Mouse (Mus musculus) thymus, adult 2 months (tissue): Measurements from ENCODE around the gene Sobp. TPM values are rescaled to one million over a fixed set of nuclear protein-coding genes. Genes with fewer than 3 reads are reported as not detected.

Experiments
- DNase-seq: peaks from one replicate; pipeline ENCODE4 v3.0.0; 2021
- H3K27ac ChIP-seq: fragments of 200-500 bp; 2 replicates; pipeline ENCODE4 v1.5.1; 2012; ENCODE audit warnings: low read length, control low read depth; ENCODE audit not compliant: control insufficient read depth, insufficient read depth
- H3K27me3 ChIP-seq: fragments of 200-500 bp; 2 replicates; pipeline ENCODE4 v1.6.1; 2012; ENCODE audit warnings: mild to moderate bottlenecking, low read length, moderate library complexity, mixed read lengths; ENCODE audit not compliant: control insufficient read depth, insufficient read depth
- H3K36me3 ChIP-seq: fragments of 200-500 bp; 2 replicates; pipeline ENCODE4 v1.6.1; 2012; ENCODE audit warnings: mild to moderate bottlenecking, low read length, moderate library complexity; ENCODE audit not compliant: control insufficient read depth, insufficient read depth
- H3K4me1 ChIP-seq: fragments of 200-500 bp; replicated peaks from 2 replicates; pipeline ENCODE4 v1.6.1; 2012; ENCODE audit warnings: low read length; ENCODE audit not compliant: control insufficient read depth, insufficient read depth
- H3K4me3 ChIP-seq: fragments of 200-500 bp; 2 replicates; pipeline ENCODE4 v1.5.1; 2012; ENCODE audit warnings: mild to moderate bottlenecking, low read length, control low read depth, moderate library complexity; ENCODE audit not compliant: control insufficient read depth, insufficient read depth
- CTCF ChIP-seq: fragments of 200-500 bp; IDR thresholded peaks from 2 replicates; pipeline ENCODE4 v1.5.1; 2012; ENCODE audit warnings: mild to moderate bottlenecking, control low read depth, low read length, moderate library complexity, borderline replicate concordance; ENCODE audit not compliant: control insufficient read depth, poor library complexity, insufficient read depth; ENCODE audit errors: extremely low read depth
- POLR2A ChIP-seq: fragments of 200-500 bp; IDR thresholded peaks from 2 replicates; pipeline ENCODE4 v1.6.1; 2012; ENCODE audit warnings: mild to moderate bottlenecking, low read length, control low read depth, moderate library complexity; ENCODE audit not compliant: control insufficient read depth, poor library complexity, insufficient read depth; ENCODE audit errors: extremely low read depth
- WGBS: fragments of 180-500 bp; shearing (Covaris S2); methylation state at CpG from one replicate; pipeline ENCODE4 v1.1.7; 2018; 5-methylcytosine and 5-hydroxymethylcytosine counted together
- polyA plus RNA-seq: library from polyadenylated mRNA; depleted of rRNA; stranded (reverse); fragments of >200 nt; gene quantifications from 2 replicates; pipeline ENCODE4 v1.2.3, GENCODE M21; 2012

Sobp gene
- polyA plus RNA-seq, 1 experiment = 0.40 TPM

- 97% methylated on average over 2 of the region's 2 CpGs for WGBS
- Histone ChIP-seq H3K4me3 (no peak overlapping the region), H3K27me3 (no peaks in the 10 kb centered on the region), H3K36me3 (no peaks in the 10 kb centered on the region), H3K27ac (no peak overlapping the region), H3K4me1 (no peaks in the 10 kb centered on the region)
- DNase-seq = no peak
- TF ChIP-seq CTCF (no peak), POLR2A (no peak)
These were observed 118.9 kb downstream of the Sobp start for GRCm38 (mm10) chr10:43055405-43055804.

GRCm38 (mm10) chr10:43054776-43055175 is 119.6 kb downstream of the Sobp start:
- no peaks in the 10 kb centered on the region for H3K36me3 ChIP-seq
- no peak overlapping the region for H3K27ac ChIP-seq
- DNase-seq = no peak
- H3K4me3 ChIP-seq = no peak overlapping the region
- 81% methylated on average over 8 of the region's 8 CpGs for WGBS
- no peak for TF ChIP-seq CTCF
- no peak for TF ChIP-seq POLR2A
- no peaks in the 10 kb centered on the region for H3K4me1 ChIP-seq
- no peaks in the 10 kb centered on the region for H3K27me3 ChIP-seq

GRCm38 (mm10) chr10:43053861-43054560 is 120.3 kb downstream of the Sobp start:
- H3K27ac ChIP-seq = no peak overlapping the region
- H3K27me3 ChIP-seq = no peaks in the 10 kb centered on the region
- no peak for TF ChIP-seq CTCF
- TF ChIP-seq POLR2A = no peak
- H3K36me3 ChIP-seq = no peaks in the 10 kb centered on the region
- H3K4me3 ChIP-seq = no peak overlapping the region
- DNase-seq = no peak
- H3K4me1 ChIP-seq = no peaks in the 10 kb centered on the region
- WGBS = 86% methylated on average over 10 of the region's 10 CpGs

- DNase-seq = no peak
- H3K27me3 ChIP-seq = no peaks in the 10 kb centered on the region
- no peak overlapping the region for H3K27ac ChIP-seq
- TF ChIP-seq POLR2A (no peak), CTCF (no peak)
- no peaks in the 10 kb centered on the region for H3K36me3 ChIP-seq
- no peak overlapping the region for H3K4me3 ChIP-seq
- H3K4me1 ChIP-seq = no peaks in the 10 kb centered on the region
- 66% methylated on average over 5 of the region's 5 CpGs for WGBS
These were observed 121.9 kb downstream of the Sobp start for GRCm38 (mm10) chr10:43052462-43052861.

GRCm38 (mm10) chr10:43047804-43048348 is 126.5 kb downstream of the Sobp start:
- no peaks in the 10 kb centered on the region for H3K36me3 ChIP-seq
- no peaks in the 10 kb centered on the region for H3K27me3 ChIP-seq
- TF ChIP-seq CTCF (no peak), POLR2A (no peak)
- WGBS = 85% methylated on average over 6 of the region's 6 CpGs
- no peak overlapping the region for H3K27ac ChIP-seq
- no peak overlapping the region for H3K4me3 ChIP-seq
- no peaks in the 10 kb centered on the region for H3K4me1 ChIP-seq
- no peak for DNase-seq

- no peaks in the 10 kb centered on the region for H3K4me1 ChIP-seq
- WGBS = 73% methylated on average over 7 of the region's 7 CpGs
- no peak for TF ChIP-seq POLR2A
- no peak for TF ChIP-seq CTCF
- H3K27ac ChIP-seq = no peak overlapping the region
- H3K4me3 ChIP-seq = no peak overlapping the region
- H3K36me3 ChIP-seq = no peaks in the 10 kb centered on the region
- H3K27me3 ChIP-seq = no peaks in the 10 kb centered on the region
- DNase-seq = no peak
These were observed 130.8 kb downstream of the Sobp start for GRCm38 (mm10) chr10:43043351-43044209.
